Mouse (Mus musculus): ENCODE results near the gene Zfp992. TPM values are rescaled to one million over a fixed set of nuclear protein-coding genes. Genes with fewer than 3 reads are reported as not detected.
A peak's percentile ranks its signal among the peaks of the same experiment; 100 is the strongest.
"Not testable (repeated sequence)": the region's sequence is repeated elsewhere in the genome, so short reads cannot be mapped to it uniquely, and the experiment has no call there.

Gene Zfp992
- polyA plus RNA-seq, 2 experiments from 2014 or later, result 2.3 to 5.4 TPM

- not testable (repeated sequence) for ATAC-seq
Measured at GRCm38 (mm10) chr4:146474716-146475676, 26.2 kb downstream of the Zfp992 start.

GRCm38 (mm10) chr4:146476260-146476659 is 27.4 kb downstream of the Zfp992 start:
- not testable (repeated sequence) for ATAC-seq

- not testable (repeated sequence) for ATAC-seq
Measured at GRCm38 (mm10) chr4:146476959-146477358, 28.1 kb downstream of the Zfp992 start.

GRCm38 (mm10) chr4:146480376-146481096 is 31.7 kb downstream of the Zfp992 start:
- ATAC-seq, result peak; percentile 16

- ATAC-seq, result not testable (repeated sequence)
Measured at GRCm38 (mm10) chr4:146482546-146482945, 33.7 kb downstream of the Zfp992 start.

GRCm38 (mm10) chr4:146483571-146484280 is 34.9 kb downstream of the Zfp992 start:
- ATAC-seq, result peak; percentile 16

- ATAC-seq, result not testable (repeated sequence)
Measured at GRCm38 (mm10) chr4:146484676-146485075, 35.9 kb downstream of the Zfp992 start.

- ATAC-seq, result not testable (repeated sequence)
Measured at GRCm38 (mm10) chr4:146485183-146485939, 36.5 kb downstream of the Zfp992 start.

- ATAC-seq, result peak; percentile 16
Measured at GRCm38 (mm10) chr4:146486753-146487152, 37.9 kb downstream of the Zfp992 start.

- not testable (repeated sequence) for ATAC-seq
Measured at GRCm38 (mm10) chr4:146489196-146489595, 40.4 kb downstream of the Zfp992 start.

- not testable (repeated sequence) for ATAC-seq
Measured at GRCm38 (mm10) chr4:146491993-146492392, 43.2 kb downstream of the Zfp992 start.

GRCm38 (mm10) chr4:146492439-146492838 is 43.6 kb downstream of the Zfp992 start:
- no peak for ATAC-seq

- no peak for ATAC-seq
Measured at GRCm38 (mm10) chr4:146492851-146493250, 44.0 kb downstream of the Zfp992 start.

GRCm38 (mm10) chr4:146493319-146493907 is 44.6 kb downstream of the Zfp992 start:
- peak; percentile 8 for ATAC-seq

- no peak for ATAC-seq
Measured at GRCm38 (mm10) chr4:146494980-146495379, 46.2 kb downstream of the Zfp992 start.

- not testable (repeated sequence) for ATAC-seq
Measured at GRCm38 (mm10) chr4:146497695-146498275, 49.0 kb downstream of the Zfp992 start.

- ATAC-seq, result not testable (repeated sequence)
Measured at GRCm38 (mm10) chr4:146501727-146502126, 52.9 kb downstream of the Zfp992 start, which contains the start of gene Zfp981. Gene Zfp981, plus strand, starts transcription at chr4:146502027.

GRCm38 (mm10) chr4:146509029-146509428 is 60.2 kb downstream of the Zfp992 start:
- not testable (repeated sequence) for ATAC-seq

- ATAC-seq, result not testable (repeated sequence)
Measured at GRCm38 (mm10) chr4:146511871-146512270, 63.0 kb downstream of the Zfp992 start.

GRCm38 (mm10) chr4:146516474-146516873 is 67.7 kb downstream of the Zfp992 start:
- no peak for ATAC-seq

- not testable (repeated sequence) for ATAC-seq
Measured at GRCm38 (mm10) chr4:146517150-146517549, 68.3 kb downstream of the Zfp992 start.

All from CD4-positive, CD25-positive, alpha-beta regulatory T cell, adult 4 months (primary cell).